Mouse (Mus musculus): ENCODE measurements around the gene Btla. TPM values are rescaled to one million over a fixed set of nuclear protein-coding genes. Genes with fewer than 3 reads are reported as not detected.

Btla gene
- 0.06 TPM in 1 of 2 replicates, not detected in the other for polyA plus RNA-seq (2016; fragmentation: Nextera tagmentation; extraction: Ambion mirVana)

- H3K27ac ChIP-seq (ENCODE audit: poor library complexity, severe bottlenecking), result no peak within 1 kb of the TSS
- H3K9me3 ChIP-seq (replicated peaks), result no peaks in the 10 kb centered on the region
- H3K9ac ChIP-seq, result no peak within 1 kb of the TSS
- 52% methylated on average over 10 of the region's 10 CpGs for WGBS
- no peak for ATAC-seq (ENCODE audit: insufficient number of reproducible peaks, low FRiP score)
- H3K36me3 ChIP-seq, result no peaks in the 10 kb centered on the region
- H3K4me2 ChIP-seq, result no peak within 1 kb of the TSS
- H3K27me3 ChIP-seq (replicated peaks), result no peaks in the 10 kb centered on the region
- H3K4me1 ChIP-seq (replicated peaks), result no peaks in the 10 kb centered on the region
- H3K4me3 ChIP-seq, result no peak within 1 kb of the TSS
Observed at GRCm38 (mm10) chr16:45223648-45224388, at the start of gene Btla. TSS of gene Btla (plus strand) at chr16:45224315.

GRCm38 (mm10) chr16:45178552-45178951 lies 45.6 kb upstream of the Btla start:
- no peaks in the 10 kb centered on the region for H3K27me3 ChIP-seq (replicated peaks)
- peaks cover 8% of the 10 kb centered on the region for H3K36me3 ChIP-seq
- H3K4me2 ChIP-seq, result no peak overlapping the region
- H3K9me3 ChIP-seq (replicated peaks), result no peaks in the 10 kb centered on the region
- H3K4me3 ChIP-seq, result no peak overlapping the region
- H3K27ac ChIP-seq (ENCODE audit: poor library complexity, severe bottlenecking), result no peak overlapping the region
- ATAC-seq (ENCODE audit: insufficient number of reproducible peaks, low FRiP score), result no peak
- WGBS, result 89% methylated on average over 2 of the region's 2 CpGs
- no peaks in the 10 kb centered on the region for H3K4me1 ChIP-seq (replicated peaks)
- no peak overlapping the region for H3K9ac ChIP-seq

- Histone ChIP-seq H3K27ac (ENCODE audit: poor library complexity, severe bottlenecking) (no peak overlapping the region), H3K9ac (no peak overlapping the region), H3K36me3 (peaks cover 18% of the 10 kb centered on the region), H3K4me2 (no peak overlapping the region), H3K27me3 (replicated peaks) (no peaks in the 10 kb centered on the region), H3K4me1 (replicated peaks) (no peaks in the 10 kb centered on the region), H3K9me3 (replicated peaks) (no peaks in the 10 kb centered on the region), H3K4me3 (no peak overlapping the region)
- 85% methylated on average over 5 of the region's 5 CpGs for WGBS
- ATAC-seq (ENCODE audit: insufficient number of reproducible peaks, low FRiP score), result no peak
Observed at GRCm38 (mm10) chr16:45181824-45182223, 42.3 kb upstream of the Btla start.

GRCm38 (mm10) chr16:45192613-45193012 lies 31.5 kb upstream of the Btla start:
- Histone ChIP-seq H3K4me1 (replicated peaks) (no peaks in the 10 kb centered on the region), H3K4me2 (no peak overlapping the region), H3K9ac (no peak overlapping the region), H3K27me3 (replicated peaks) (no peaks in the 10 kb centered on the region), H3K4me3 (no peak overlapping the region), H3K27ac (ENCODE audit: poor library complexity, severe bottlenecking) (no peak overlapping the region), H3K9me3 (replicated peaks) (no peaks in the 10 kb centered on the region), H3K36me3 (peaks cover 12% of the 10 kb centered on the region)
- 4% methylated on average over 1 of the region's 1 CpGs for WGBS
- ATAC-seq (ENCODE audit: insufficient number of reproducible peaks, low FRiP score), result no peak

GRCm38 (mm10) chr16:45196816-45197215 lies 27.3 kb upstream of the Btla start:
- 35% methylated on average over 6 of the region's 6 CpGs for WGBS
- Histone ChIP-seq H3K4me3 (no peak overlapping the region), H3K4me2 (no peak overlapping the region), H3K9ac (no peak overlapping the region), H3K27me3 (replicated peaks) (no peaks in the 10 kb centered on the region), H3K27ac (ENCODE audit: poor library complexity, severe bottlenecking) (no peak overlapping the region), H3K36me3 (no peaks in the 10 kb centered on the region), H3K4me1 (replicated peaks) (no peaks in the 10 kb centered on the region), H3K9me3 (replicated peaks) (no peaks in the 10 kb centered on the region)
- ATAC-seq (ENCODE audit: insufficient number of reproducible peaks, low FRiP score), result no peak

- H3K4me1 ChIP-seq (replicated peaks), result no peaks in the 10 kb centered on the region
- H3K9me3 ChIP-seq (replicated peaks), result no peaks in the 10 kb centered on the region
- H3K9ac ChIP-seq, result no peak overlapping the region
- ATAC-seq (ENCODE audit: insufficient number of reproducible peaks, low FRiP score), result no peak
- WGBS, result 94% methylated on average over 2 of the region's 2 CpGs
- H3K36me3 ChIP-seq, result no peaks in the 10 kb centered on the region
- H3K4me2 ChIP-seq, result no peak overlapping the region
- no peaks in the 10 kb centered on the region for H3K27me3 ChIP-seq (replicated peaks)
- H3K4me3 ChIP-seq, result no peak overlapping the region
- no peak overlapping the region for H3K27ac ChIP-seq (ENCODE audit: poor library complexity, severe bottlenecking)
Observed at GRCm38 (mm10) chr16:45201395-45201794, 22.7 kb upstream of the Btla start.

GRCm38 (mm10) chr16:45204438-45204837 lies 19.7 kb upstream of the Btla start:
- Histone ChIP-seq H3K4me2 (no peak overlapping the region), H3K27me3 (replicated peaks) (no peaks in the 10 kb centered on the region), H3K9ac (no peak overlapping the region), H3K27ac (ENCODE audit: poor library complexity, severe bottlenecking) (no peak overlapping the region), H3K4me3 (no peak overlapping the region), H3K9me3 (replicated peaks) (no peaks in the 10 kb centered on the region), H3K4me1 (replicated peaks) (no peaks in the 10 kb centered on the region), H3K36me3 (no peaks in the 10 kb centered on the region)
- ATAC-seq (ENCODE audit: insufficient number of reproducible peaks, low FRiP score), result no peak
- 69% methylated on average over 4 of the region's 4 CpGs for WGBS

GRCm38 (mm10) chr16:45204859-45205670 lies 19.1 kb upstream of the Btla start:
- no peaks in the 10 kb centered on the region for H3K4me1 ChIP-seq (replicated peaks)
- H3K4me2 ChIP-seq, result no peak overlapping the region
- H3K9ac ChIP-seq, result no peak overlapping the region
- no peak overlapping the region for H3K27ac ChIP-seq (ENCODE audit: poor library complexity, severe bottlenecking)
- no peak for ATAC-seq (ENCODE audit: insufficient number of reproducible peaks, low FRiP score)
- H3K36me3 ChIP-seq, result no peaks in the 10 kb centered on the region
- WGBS, result 78% methylated on average over 12 of the region's 12 CpGs
- H3K9me3 ChIP-seq (replicated peaks), result no peaks in the 10 kb centered on the region
- H3K4me3 ChIP-seq, result no peak overlapping the region
- H3K27me3 ChIP-seq (replicated peaks), result no peaks in the 10 kb centered on the region

GRCm38 (mm10) chr16:45222016-45222415 lies 2.1 kb upstream of the Btla start:
- Histone ChIP-seq H3K9me3 (replicated peaks) (no peaks in the 10 kb centered on the region), H3K4me1 (replicated peaks) (no peaks in the 10 kb centered on the region), H3K4me2 (no peak overlapping the region), H3K27ac (ENCODE audit: poor library complexity, severe bottlenecking) (no peak overlapping the region), H3K9ac (no peak overlapping the region), H3K4me3 (no peak overlapping the region), H3K36me3 (no peaks in the 10 kb centered on the region), H3K27me3 (replicated peaks) (no peaks in the 10 kb centered on the region)
- ATAC-seq (ENCODE audit: insufficient number of reproducible peaks, low FRiP score), result no peak
- WGBS, result 62% methylated on average over 2 of the region's 2 CpGs

- H3K4me2 ChIP-seq, result no peak overlapping the region
- no peaks in the 10 kb centered on the region for H3K36me3 ChIP-seq
- no peaks in the 10 kb centered on the region for H3K9me3 ChIP-seq (replicated peaks)
- no peaks in the 10 kb centered on the region for H3K27me3 ChIP-seq (replicated peaks)
- H3K27ac ChIP-seq (ENCODE audit: poor library complexity, severe bottlenecking), result no peak overlapping the region
- ATAC-seq (ENCODE audit: insufficient number of reproducible peaks, low FRiP score), result no peak
- no peaks in the 10 kb centered on the region for H3K4me1 ChIP-seq (replicated peaks)
- no peak overlapping the region for H3K9ac ChIP-seq
- WGBS, result 72% methylated on average over 3 of the region's 3 CpGs
- no peak overlapping the region for H3K4me3 ChIP-seq
Observed at GRCm38 (mm10) chr16:45222771-45223170, 1.3 kb upstream of the Btla start.

GRCm38 (mm10) chr16:45224431-45225008 lies 405 bp downstream of the Btla start:
- H3K4me2 ChIP-seq, result no peak overlapping the region
- WGBS, result 64% methylated on average over 4 of the region's 4 CpGs
- H3K9me3 ChIP-seq (replicated peaks), result no peaks in the 10 kb centered on the region
- ATAC-seq (ENCODE audit: insufficient number of reproducible peaks, low FRiP score), result no peak
- no peak overlapping the region for H3K4me3 ChIP-seq
- no peaks in the 10 kb centered on the region for H3K4me1 ChIP-seq (replicated peaks)
- no peaks in the 10 kb centered on the region for H3K36me3 ChIP-seq
- H3K27me3 ChIP-seq (replicated peaks), result no peaks in the 10 kb centered on the region
- no peak overlapping the region for H3K9ac ChIP-seq
- no peak overlapping the region for H3K27ac ChIP-seq (ENCODE audit: poor library complexity, severe bottlenecking)

All from heart, embryonic 12.5 days (tissue).